Mouse (Mus musculus) heart, adult 2 months (tissue): ENCODE data around the gene Atp13a2.

ENCODE experiments used
- CTCF ChIP-seq: fragments of 200-600 bp; IDR thresholded peaks from 2 replicates; pipeline ENCODE4 v1.8.1; 2022; ENCODE audit warnings: antibody characterized with exemption, mild to moderate bottlenecking, moderate library complexity
- POLR2A ChIP-seq: fragments of 200-500 bp; IDR thresholded peaks from 2 replicates; pipeline ENCODE4 v1.6.1; 2011; ENCODE audit warnings: mild to moderate bottlenecking, low read depth, low read length, control low read depth; ENCODE audit not compliant: insufficient read depth

- TF ChIP-seq CTCF = no peak
- TF ChIP-seq POLR2A = no peak
Measured at GRCm38 (mm10) chr4:141053138-141053537, 66.5 kb downstream of the Atp13a2 start.
